Mouse (Mus musculus) spleen, adult 2 months (tissue): ENCODE results near the gene Aqp6.

Experiments
- CTCF ChIP-seq: fragments of 200-500 bp; IDR thresholded peaks from 2 replicates; pipeline ENCODE4 v1.5.1; 2011; ENCODE audit warnings: mild to moderate bottlenecking, inconsistent platforms; ENCODE audit not compliant: insufficient read depth, insufficient read length, insufficient replicate concordance; ENCODE audit errors: extremely low read depth
- POLR2A ChIP-seq: fragments of 200-500 bp; IDR thresholded peaks from 2 replicates; pipeline ENCODE4 v1.6.1; 2011; ENCODE audit warnings: low read depth, low read length, inconsistent platforms

- no peak for TF ChIP-seq POLR2A
- TF ChIP-seq CTCF: no peak
Measured at GRCm38 (mm10) chr15:99558947-99559346, 42.3 kb upstream of the Aqp6 start.
